Mouse (Mus musculus): ENCODE data around the gene Gm14410.
"Not testable (repeated sequence)": the region's sequence is repeated elsewhere in the genome, so short reads cannot be mapped to it uniquely, and the experiment has no call there.

DNA sequence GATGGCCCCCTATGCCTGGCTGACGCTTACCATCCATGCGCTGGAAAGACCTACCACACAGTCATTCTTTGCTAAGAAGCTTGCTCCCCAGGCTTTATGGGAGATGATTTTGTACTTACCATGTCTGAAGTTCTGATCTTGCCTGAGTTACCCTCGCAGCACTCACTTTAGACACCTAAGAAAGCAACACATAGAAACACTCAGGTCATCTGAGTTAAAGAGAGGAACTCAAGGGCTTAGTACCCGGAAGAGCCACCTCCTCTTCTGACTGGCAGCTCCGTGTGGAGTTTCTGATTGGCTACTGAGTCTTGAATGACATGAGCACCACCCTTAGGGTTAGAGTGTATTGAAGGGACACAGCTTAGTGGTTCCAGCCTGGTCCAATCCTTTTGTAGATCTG is 33.5 kb downstream of the Gm14410 start:
- TF ChIP-seq CTCF (IDR thresholded peaks at IDR 0.05; ENCODE audit: low read depth, low read length); GATA2 (IDR thresholded peaks at IDR 0.05; ENCODE audit: borderline replicate concordance, low read depth, low read length): not testable (repeated sequence)
